Mouse (Mus musculus) C2C12 (cell line): ENCODE results near the gene Ropn1l.

Experiments used
- CEBPB ChIP-seq: IDR thresholded peaks from one replicate; pipeline ENCODE4 v1.6.1; 2011; ENCODE audit warnings: low read depth, mild to moderate bottlenecking, control low read depth, moderate library complexity
- CTCF ChIP-seq: IDR thresholded peaks from one replicate; pipeline ENCODE4 v1.5.1; 2011; ENCODE audit not compliant: control insufficient read depth, insufficient read depth, insufficient read length
- FOSL1 ChIP-seq: IDR thresholded peaks from one replicate; pipeline ENCODE4 v1.8.0; 2011; ENCODE audit warnings: mild to moderate bottlenecking, low read length; ENCODE audit not compliant: poor library complexity, insufficient read depth, severe bottlenecking
- MAX ChIP-seq: IDR thresholded peaks from one replicate; pipeline ENCODE4 v1.6.1; 2011; ENCODE audit warnings: mild to moderate bottlenecking, control low read depth
- MYOD1 ChIP-seq: IDR thresholded peaks from one replicate; pipeline ENCODE4 v1.6.1; 2011; ENCODE audit warnings: low read depth; ENCODE audit not compliant: control insufficient read depth, insufficient read length
- MYOG ChIP-seq: IDR thresholded peaks from one replicate; pipeline ENCODE4 v1.6.1; 2011; ENCODE audit not compliant: control insufficient read depth, insufficient read length; ENCODE audit errors: extremely low read depth
- USF1 ChIP-seq: IDR thresholded peaks from one replicate; pipeline ENCODE4 v1.6.1; 2011; ENCODE audit warnings: low read depth, mild to moderate bottlenecking, control low read depth, moderate library complexity

DNA sequence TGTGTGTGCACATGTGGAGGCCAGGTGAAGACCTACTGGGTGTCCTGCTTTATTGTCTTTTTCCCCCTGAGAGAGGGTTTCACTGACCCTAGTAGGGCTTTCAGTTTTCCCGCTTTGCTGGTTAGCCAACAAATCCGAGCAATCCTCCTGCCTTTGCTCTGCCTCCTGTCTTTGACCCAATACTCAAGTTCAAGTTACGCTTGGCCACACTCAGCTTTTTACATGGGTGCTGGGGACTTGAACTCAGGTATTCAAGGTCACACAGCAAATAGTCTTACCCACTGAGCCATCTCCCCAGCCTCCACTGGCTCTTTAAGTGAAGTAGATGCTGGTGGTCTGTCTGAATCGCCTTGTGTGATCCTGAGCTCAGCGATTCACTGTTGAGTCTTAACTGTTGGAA lies 46.7 kb downstream of the Ropn1l start:
- TF ChIP-seq MYOG (no peak), CTCF (no peak), FOSL1 (no peak), USF1 (no peak), MAX (no peak), MYOD1 (no peak), CEBPB (no peak)
